Mouse (Mus musculus) brain, adult 2 months (tissue): ENCODE results near the gene Snrnp48.

Experiments used
- DNase-seq: peaks from one replicate; pipeline ENCODE4 v3.0.0; 2011; ENCODE audit warnings: low read depth, low spot score

Gene Snrnp48

DNA sequence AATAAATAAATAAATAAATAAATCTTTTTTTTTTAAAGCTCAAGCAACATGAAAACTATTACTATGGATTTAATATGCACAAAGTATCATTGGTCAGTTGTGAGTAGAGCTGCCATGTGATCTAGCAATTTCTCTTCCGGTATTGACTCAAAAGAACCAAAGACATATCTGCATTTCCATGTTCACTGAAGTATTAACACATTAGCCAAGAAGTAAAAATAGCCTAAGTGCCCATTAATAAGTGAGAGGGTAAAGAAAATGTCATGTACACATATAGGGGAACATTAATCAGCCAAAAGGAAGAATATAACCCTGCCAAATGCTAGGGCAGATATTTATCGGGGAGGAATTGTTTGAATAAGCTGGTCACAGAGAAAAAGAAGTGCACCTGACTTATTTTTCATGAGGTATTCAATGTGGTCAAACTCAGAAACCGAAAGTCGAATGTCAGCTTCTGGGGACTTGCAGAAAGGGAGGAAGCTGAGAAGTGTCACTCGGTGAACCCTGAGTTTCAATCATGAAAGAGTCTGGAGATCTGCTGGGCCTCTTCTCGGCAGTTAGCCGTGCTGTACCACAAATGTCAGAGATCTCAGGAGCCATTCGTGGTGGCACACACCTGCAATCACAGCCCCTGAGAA lies 64.4 kb downstream of the Snrnp48 start:
- no peak for DNase-seq

DNA sequence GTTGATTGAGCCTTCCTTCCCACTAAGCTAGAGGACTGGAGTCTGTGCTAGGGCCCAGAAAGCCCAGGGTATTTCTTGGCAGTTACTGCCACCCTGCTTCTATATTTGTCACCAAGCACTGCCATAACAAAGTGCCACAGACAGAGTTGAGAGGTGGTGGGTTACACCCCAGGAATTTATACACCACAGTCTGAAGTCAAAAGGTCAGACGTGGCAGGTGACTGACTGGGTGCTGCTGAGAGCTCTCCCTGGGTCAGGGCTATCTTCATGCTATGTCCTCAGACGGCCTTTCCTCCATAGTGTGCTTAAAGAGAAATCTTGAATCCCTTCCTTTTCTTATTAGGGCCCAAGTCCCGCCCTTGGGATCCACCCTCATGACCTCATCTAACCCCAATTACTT lies 67.9 kb downstream of the Snrnp48 start:
- DNase-seq: no peak
